Mouse (Mus musculus) G1E (cell line): ENCODE results near the gene Cenpu. TPM values are rescaled to one million over a fixed set of nuclear protein-coding genes. Genes with fewer than 3 reads are reported as not detected.

Experiments used
- ATAC-seq: 2 replicates; pipeline ENCODE4 v1.8.0; 2016; ENCODE audit warnings: mild to moderate bottlenecking; ENCODE audit not compliant: insufficient number of reproducible peaks, poor library complexity, low FRiP score, severe bottlenecking; ENCODE audit errors: extremely low read depth
- DNase-seq: peaks from one replicate; pipeline ENCODE4 v3.0.0; 2012; ENCODE audit warnings: low spot score
- H3K27me3 ChIP-seq: 2 replicates; pipeline ENCODE4 v1.6.1; 2012; ENCODE audit warnings: mild to moderate bottlenecking, low read length, inconsistent platforms; ENCODE audit not compliant: insufficient read depth
- H3K36me3 ChIP-seq: replicated peaks from 2 replicates; pipeline ENCODE3; 2012; ENCODE audit warnings: mild to moderate bottlenecking, inconsistent platforms
- H3K4me1 ChIP-seq: 2 replicates; pipeline ENCODE4 v1.6.1; 2012; ENCODE audit warnings: low read depth, low read length, inconsistent platforms, mixed read lengths; ENCODE audit not compliant: insufficient read depth
- H3K4me3 ChIP-seq: 2 replicates; pipeline ENCODE4 v1.5.1; 2012; ENCODE audit warnings: low read depth, mild to moderate bottlenecking, inconsistent platforms, low read length, moderate library complexity, mixed read lengths
- H3K9me3 ChIP-seq: replicated peaks from 2 replicates; pipeline ENCODE4 v1.6.1; 2012; ENCODE audit warnings: inconsistent platforms
- CTCF ChIP-seq: IDR thresholded peaks from 2 replicates; pipeline ENCODE4 v1.5.1; 2012; ENCODE audit warnings: low read depth, low read length, inconsistent platforms, mixed read lengths
- GATA1 ChIP-seq: IDR thresholded peaks from 2 replicates; pipeline ENCODE4 v1.6.1; 2012; ENCODE audit warnings: borderline replicate concordance, low read length, inconsistent platforms, mixed read lengths
- GATA2 ChIP-seq: IDR thresholded peaks from 2 replicates; pipeline ENCODE4 v1.6.1; 2012; ENCODE audit warnings: low read depth, low read length, inconsistent platforms, borderline replicate concordance
- POLR2AphosphoS5 ChIP-seq: IDR thresholded peaks from 2 replicates; pipeline ENCODE4 v1.6.1; 2012; ENCODE audit warnings: low read depth, low read length, inconsistent platforms; ENCODE audit not compliant: insufficient replicate concordance
- TAL1 ChIP-seq: conservative IDR thresholded peaks from 2 replicates; pipeline ENCODE4 v1.6.1; 2012; ENCODE audit warnings: low read depth, low read length, inconsistent platforms, mixed read lengths
- polyA plus RNA-seq: library from polyadenylated mRNA; stranded (reverse); fragments of >175 nt; gene quantifications from 2 replicates; pipeline ENCODE4 v1.2.3, GENCODE M21; 2012
- total RNA-seq, 2 experiments: library from RNA; stranded (forward) in 1 of 2; stranded (reverse) in 1 of 2; fragments of 200-1000 nt in 1 of 2; fragments of >200 nt in 1 of 2; fragmentation: Nextera tagmentation in 1 of 2; gene quantifications; 2 replicates each; pipeline ENCODE4 v1.2.3; 2014 to 2017

Cenpu gene
- total and polyA plus RNA-seq, 3 experiments, result 16.4 to 94.1 (median 73.6) TPM

DNA sequence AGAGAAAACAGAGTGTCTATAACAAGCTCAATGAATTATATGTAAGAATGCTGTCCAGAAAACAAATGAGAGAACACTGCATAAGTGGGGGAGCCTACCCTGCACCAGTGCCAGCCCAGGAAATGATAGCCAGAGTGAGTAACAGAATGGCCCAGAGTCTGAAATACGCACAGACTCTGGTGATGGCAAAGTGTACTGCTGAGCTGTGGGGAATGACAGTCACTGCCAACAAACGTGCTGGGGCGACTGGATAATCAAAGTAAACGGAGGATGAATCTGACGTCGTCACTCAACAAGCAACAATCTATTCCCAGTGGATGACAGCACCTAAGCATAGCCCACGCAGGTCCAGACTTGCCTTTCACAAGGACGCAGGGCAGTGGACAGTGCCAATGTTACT lies 41.2 kb downstream of the Cenpu start:
- Histone ChIP-seq H3K9me3 (no peaks in the 10 kb centered on the region), H3K4me1 (peaks cover 69% of the 10 kb centered on the region), H3K36me3 (peaks cover 55% of the 10 kb centered on the region), H3K27me3 (no peaks in the 10 kb centered on the region), H3K4me3 (no peak overlapping the region)
- DNase-seq, result no peak
- no peak for ATAC-seq
- no peak for TF ChIP-seq POLR2AphosphoS5

DNA sequence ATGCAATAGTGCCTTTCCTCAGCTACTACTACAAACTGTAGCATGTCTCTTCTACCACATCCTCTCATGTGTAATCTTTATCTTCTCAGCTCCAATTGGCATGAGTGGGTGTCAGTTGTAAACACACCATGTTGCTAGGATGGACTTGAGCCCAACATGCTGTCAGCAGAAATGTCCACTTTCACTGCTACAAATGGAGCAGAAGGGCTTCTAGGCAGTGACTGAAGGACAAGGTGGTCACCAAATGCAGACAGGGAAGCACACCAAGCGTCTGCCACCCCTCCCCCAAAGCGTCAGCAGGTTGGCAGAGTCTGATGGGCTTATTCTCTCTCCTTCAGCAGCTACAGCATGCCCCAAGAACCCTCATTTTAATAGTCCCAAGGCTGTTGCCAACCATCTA lies 41.9 kb downstream of the Cenpu start:
- TF ChIP-seq GATA1 (no peak), POLR2AphosphoS5 (no peak), TAL1 (no peak), CTCF (no peak), GATA2 (no peak)
- H3K9me3 ChIP-seq, result no peaks in the 10 kb centered on the region
- ATAC-seq (no peak), DNase-seq (no peak)
- no peaks in the 10 kb centered on the region for H3K27me3 ChIP-seq
- peaks cover 75% of the 10 kb centered on the region for H3K4me1 ChIP-seq
- no peak overlapping the region; the same call in 1 of the 2 replicates for H3K4me3 ChIP-seq
- peaks cover 62% of the 10 kb centered on the region for H3K36me3 ChIP-seq

DNA sequence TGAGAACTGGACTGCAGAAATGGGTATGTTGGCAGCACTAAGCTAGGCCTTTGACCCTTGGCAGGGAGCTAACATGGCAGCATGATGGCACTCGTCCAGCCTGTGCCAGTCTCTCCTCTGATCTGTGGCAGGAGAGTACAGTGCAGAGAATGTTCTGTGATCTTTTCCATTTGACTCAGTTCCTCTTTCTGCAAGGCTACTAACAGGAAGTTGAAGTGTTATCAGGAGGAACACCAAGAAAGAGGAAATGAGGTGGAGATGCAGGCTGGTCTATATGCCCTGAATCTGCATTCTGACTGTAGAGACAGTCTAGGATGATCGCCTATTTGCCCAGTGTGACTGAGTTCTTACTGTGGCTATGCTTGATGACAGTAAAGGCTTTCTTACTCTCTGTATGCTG lies 43.8 kb downstream of the Cenpu start:
- Histone ChIP-seq H3K4me3 (no peak overlapping the region), H3K4me1 (peaks cover 73% of the 10 kb centered on the region), H3K9me3 (no peaks in the 10 kb centered on the region), H3K27me3 (no peaks in the 10 kb centered on the region), H3K36me3 (peaks cover 66% of the 10 kb centered on the region)
- ATAC-seq, result peak; percentile 88
- TF ChIP-seq GATA1, result no peak
- TF ChIP-seq CTCF, result no peak
- TF ChIP-seq GATA2, result no peak
- DNase-seq, result peak; percentile 26

DNA sequence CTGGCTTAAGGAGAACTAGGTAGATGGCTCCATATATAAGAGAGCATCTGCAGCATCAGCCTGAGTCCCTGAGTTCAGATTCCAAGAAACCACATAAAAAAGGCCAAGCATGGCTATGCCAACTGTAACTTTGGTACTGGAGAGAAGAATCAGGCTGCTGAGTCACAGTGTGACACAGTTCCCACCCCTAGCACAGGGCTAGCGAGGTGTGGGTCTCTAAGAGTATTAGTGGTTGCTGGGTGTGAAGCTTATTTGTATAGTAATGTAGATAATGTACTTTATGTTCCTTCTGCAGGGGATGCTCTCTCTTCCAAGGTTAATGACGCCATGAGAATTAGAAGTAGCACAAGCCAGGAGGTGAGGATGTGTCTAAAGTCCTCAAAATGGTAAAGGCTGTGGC lies 44.7 kb downstream of the Cenpu start:
- Histone ChIP-seq H3K9me3 (no peaks in the 10 kb centered on the region), H3K4me1 (peaks cover 76% of the 10 kb centered on the region), H3K27me3 (no peaks in the 10 kb centered on the region), H3K36me3 (peaks cover 70% of the 10 kb centered on the region), H3K4me3 (no peak overlapping the region)
- ATAC-seq, result no peak
- DNase-seq, result no peak
- no peak for TF ChIP-seq TAL1

DNA sequence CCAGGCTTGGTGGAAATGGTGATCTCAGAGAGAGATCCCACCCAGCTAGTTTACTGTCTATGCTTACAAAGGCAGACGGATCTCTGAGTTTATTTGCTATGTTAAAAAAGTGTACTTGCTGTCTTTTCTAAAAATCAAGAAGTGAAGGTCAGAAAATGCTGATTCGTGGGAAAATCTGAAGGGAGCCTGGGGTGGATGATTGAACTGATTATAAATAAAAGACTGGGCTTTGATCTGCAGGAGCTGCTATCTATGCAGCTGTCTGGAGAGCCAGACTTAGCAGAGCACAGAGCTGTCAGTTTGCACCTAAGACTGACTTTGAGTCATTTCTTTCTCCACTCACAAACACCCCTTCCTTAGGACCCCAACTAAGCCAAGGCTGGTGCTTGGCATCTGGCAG lies 45.6 kb downstream of the Cenpu start:
- Histone ChIP-seq H3K27me3 (no peaks in the 10 kb centered on the region), H3K4me1 (peaks cover 73% of the 10 kb centered on the region), H3K36me3 (peaks cover 72% of the 10 kb centered on the region), H3K9me3 (no peaks in the 10 kb centered on the region), H3K4me3 (no peak overlapping the region)
- TF ChIP-seq GATA1, result no peak
- no peak for TF ChIP-seq POLR2AphosphoS5
- TF ChIP-seq GATA2, result no peak
- TF ChIP-seq TAL1, result no peak
- TF ChIP-seq CTCF, result no peak
- DNase-seq (no peak), ATAC-seq (no peak)

DNA sequence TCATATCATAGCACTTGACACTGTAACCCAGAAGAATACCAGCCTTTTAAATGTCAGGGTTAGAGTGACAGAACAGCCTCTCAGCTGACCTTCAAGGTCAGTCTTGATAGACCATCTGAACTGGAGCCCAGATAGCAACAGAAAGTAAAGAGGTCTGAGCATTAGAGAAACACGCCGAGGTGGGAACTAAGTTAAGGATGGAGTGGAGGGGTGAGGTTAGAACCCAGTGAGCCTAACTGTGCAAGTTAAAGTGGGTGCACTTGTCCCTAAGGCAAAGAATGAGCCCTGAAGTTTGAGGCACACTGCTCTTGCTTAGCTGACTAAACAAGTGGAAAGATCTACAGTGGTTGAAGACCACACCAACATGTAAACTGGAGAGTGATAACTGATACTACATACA lies 46.3 kb downstream of the Cenpu start:
- peaks cover 73% of the 10 kb centered on the region for H3K36me3 ChIP-seq

DNA sequence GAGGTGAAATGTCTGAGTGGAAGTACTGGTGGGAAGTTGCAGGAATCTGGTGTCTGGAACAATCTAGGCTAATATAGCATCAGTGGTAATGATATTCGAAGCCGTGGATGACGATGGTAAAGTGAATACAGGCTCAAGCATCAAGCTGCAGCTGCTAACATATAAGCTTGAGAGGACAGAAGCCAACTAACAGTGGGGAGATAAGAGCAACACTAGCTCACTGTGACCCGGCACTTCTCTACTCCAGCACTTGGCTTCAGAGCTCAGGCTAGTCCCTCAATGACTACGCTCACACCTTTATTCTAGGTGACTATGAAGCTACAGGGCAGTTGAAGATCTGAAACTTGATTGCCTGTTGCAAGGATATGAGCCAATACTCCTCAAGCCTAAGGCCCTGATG lies 46.9 kb downstream of the Cenpu start:
- no peaks in the 10 kb centered on the region for H3K9me3 ChIP-seq

More for the DNA sequence above, 46.3 kb downstream of the Cenpu start:
- Histone ChIP-seq H3K27me3 (no peaks in the 10 kb centered on the region), H3K9me3 (no peaks in the 10 kb centered on the region), H3K4me1 (peaks cover 71% of the 10 kb centered on the region), H3K4me3 (no peak overlapping the region)
- no peak for DNase-seq
- ATAC-seq, result no peak
- no peak for TF ChIP-seq TAL1
- TF ChIP-seq CTCF, result no peak
- TF ChIP-seq GATA2, result no peak
- no peak for TF ChIP-seq POLR2AphosphoS5
- TF ChIP-seq GATA1, result no peak

More for the DNA sequence above, 46.9 kb downstream of the Cenpu start:
- DNase-seq (no peak), ATAC-seq (no peak)
- H3K36me3 ChIP-seq, result peaks cover 71% of the 10 kb centered on the region
- no peaks in the 10 kb centered on the region for H3K27me3 ChIP-seq
- H3K4me3 ChIP-seq, result no peak overlapping the region; the same call in 1 of the 2 replicates
- peaks cover 65% of the 10 kb centered on the region for H3K4me1 ChIP-seq
- TF ChIP-seq CTCF (no peak), TAL1 (no peak), GATA2 (no peak), POLR2AphosphoS5 (no peak), GATA1 (no peak)
